Mouse (Mus musculus) limb, embryonic 10.5 days (tissue): ENCODE measurements around the gene Cirbp. TPM values are rescaled to one million over a fixed set of nuclear protein-coding genes. Genes with fewer than 3 reads are reported as not detected.

Source experiments
- DNase-seq: peaks from one replicate; pipeline ENCODE4 v3.0.0-alpha.2; 2017; ENCODE audit warnings: low spot score
- H3K27ac ChIP-seq: fragments of 300-500 bp; sonication (generic); 2 replicates; pipeline ENCODE4 v1.5.1; 2016; ENCODE audit warnings: mild to moderate bottlenecking
- H3K27me3 ChIP-seq: fragments of 300-500 bp; sonication (generic); 2 replicates; pipeline ENCODE4 v1.6.1; 2016; ENCODE audit warnings: low read depth, mild to moderate bottlenecking; ENCODE audit not compliant: poor library complexity, severe bottlenecking
- H3K36me3 ChIP-seq: fragments of 300-500 bp; sonication (generic); 2 replicates; pipeline ENCODE4 v1.6.1; 2016; ENCODE audit warnings: mild to moderate bottlenecking, moderate library complexity
- H3K4me1 ChIP-seq: fragments of 300-500 bp; sonication (generic); 2 replicates; pipeline ENCODE4 v1.6.1; 2016
- H3K4me3 ChIP-seq: fragments of 300-500 bp; sonication (generic); 2 replicates; pipeline ENCODE4 v1.5.1; 2016; ENCODE audit warnings: mild to moderate bottlenecking, moderate library complexity
- H3K9me3 ChIP-seq: fragments of 300-500 bp; sonication (generic); replicated peaks from 2 replicates; pipeline ENCODE4 v1.6.1; 2016; ENCODE audit warnings: mild to moderate bottlenecking
- WGBS: fragments of 180-500 bp; shearing (Covaris S2); methylation state at CpG from one replicate; pipeline ENCODE4 v1.1.7; 2016; 5-methylcytosine and 5-hydroxymethylcytosine counted together
- polyA plus RNA-seq: library from polyadenylated mRNA; unstranded; fragments of >200 nt; fragmentation: Nextera tagmentation; extraction: Ambion mirVana; gene quantifications from 2 replicates; pipeline ENCODE4 v1.2.1, GENCODE M21; 2016

The Cirbp gene
- polyA plus RNA-seq, 1 experiment from 2014 or later, result 129 TPM

DNA sequence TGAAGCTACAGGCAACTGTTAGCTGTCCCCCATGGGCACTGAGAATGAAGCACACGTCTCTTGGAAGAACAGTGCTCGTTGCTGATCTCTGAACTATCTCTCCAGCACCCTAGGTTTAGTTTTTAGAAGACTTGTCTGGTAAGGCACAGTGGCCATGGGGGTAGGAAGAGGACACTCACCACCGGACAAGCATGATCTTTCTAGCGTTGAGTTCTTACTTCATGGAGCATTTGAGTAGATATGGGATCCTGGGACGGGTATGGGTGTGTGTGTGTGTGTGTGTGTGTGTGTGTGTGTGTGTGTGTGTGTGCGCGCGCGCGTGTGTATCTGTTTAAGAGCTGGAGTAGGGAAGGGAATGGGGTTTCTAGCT, 25.1 kb upstream of the Cirbp start, which contains the start of gene Cbarp:
Gene Cbarp, minus strand, starts transcription at position 170 of the 370 bp plus-strand sequence.
- Histone ChIP-seq H3K27me3 (peaks cover 50% of the 10 kb centered on the region), H3K27ac (peak within 1 kb of the TSS; percentile 88), H3K4me1 (peaks cover 76% of the 10 kb centered on the region), H3K9me3 (0 out of 2 replicates have a peak, but pooled peaks cover 2% of the 10 kb centered on the region), H3K36me3 (peaks cover 34% of the 10 kb centered on the region), H3K4me3 (peak within 1 kb of the TSS; percentile 93)
- no peak for DNase-seq
- 71% methylated on average over 10 of the region's 10 CpGs for WGBS

DNA sequence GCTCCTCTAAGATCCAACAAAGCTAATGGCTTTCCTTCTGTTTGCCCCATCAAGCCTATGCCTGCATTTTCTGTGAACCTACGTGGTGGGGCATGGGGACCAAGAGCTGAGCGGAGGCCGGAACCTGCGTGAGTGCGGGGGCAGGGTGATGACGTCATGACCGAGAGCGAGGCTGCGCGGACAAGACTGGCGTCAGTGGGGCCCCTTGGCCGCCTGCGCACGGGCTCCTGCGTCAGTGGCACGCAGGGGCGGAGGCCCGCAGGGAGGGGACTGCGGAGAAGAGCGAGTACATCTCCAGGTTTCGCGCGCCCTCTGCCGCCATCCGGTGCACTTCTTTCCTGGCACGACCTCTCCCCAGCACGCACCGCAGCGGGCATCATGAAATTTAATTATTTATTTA, 24.5 kb upstream of the Cirbp start:
- Histone ChIP-seq H3K27me3 (peaks cover 44% of the 10 kb centered on the region), H3K27ac (peak overlapping the region; percentile 88), H3K9me3 (no peaks in the 10 kb centered on the region), H3K4me1 (peaks cover 80% of the 10 kb centered on the region), H3K4me3 (peak overlapping the region; percentile 93), H3K36me3 (peaks cover 34% of the 10 kb centered on the region)
- DNase-seq, result peak; percentile 94
- WGBS, result under 1% methylated on average over 29 of the region's 29 CpGs

DNA sequence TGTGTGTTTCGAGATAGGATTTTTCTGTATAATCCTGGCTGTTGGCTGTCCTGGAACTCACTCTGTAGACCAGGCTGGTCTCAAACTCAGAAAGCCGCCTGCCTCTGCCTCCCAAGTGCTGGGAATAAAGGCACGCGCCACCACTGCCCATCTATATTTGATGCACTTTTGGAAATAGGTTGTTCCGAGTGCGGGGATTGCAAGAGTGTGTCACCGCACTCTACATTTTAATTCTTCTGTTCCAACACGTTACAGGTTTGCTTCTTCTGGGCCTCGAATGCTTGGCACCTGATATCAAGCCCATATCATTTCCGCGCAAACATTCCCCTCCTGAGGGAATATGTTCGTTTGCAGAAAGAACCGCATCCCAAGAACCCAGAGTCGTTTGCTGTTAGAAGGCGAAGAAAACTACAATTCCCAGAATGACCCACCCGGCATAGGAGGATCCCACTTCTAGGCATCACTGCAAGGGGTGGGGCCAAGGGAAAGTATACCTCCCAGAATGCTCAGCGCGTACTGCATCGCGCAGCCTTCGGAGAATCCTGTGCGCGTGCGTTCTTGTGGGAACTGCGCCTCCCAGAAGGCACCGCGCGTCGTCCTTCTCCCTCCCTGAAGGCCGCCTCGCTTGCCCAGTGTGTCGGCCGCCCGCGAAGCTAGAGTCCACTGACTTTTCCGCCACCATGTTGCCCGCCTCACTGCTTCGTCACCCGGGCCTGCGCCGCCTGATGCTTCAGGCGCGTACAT, 23.8 kb upstream of the Cirbp start:
- Histone ChIP-seq H3K4me3 (peak overlapping the region; percentile 93), H3K27ac (peak overlapping the region; percentile 88), H3K36me3 (peaks cover 38% of the 10 kb centered on the region), H3K4me1 (peaks cover 80% of the 10 kb centered on the region), H3K9me3 (no peaks in the 10 kb centered on the region), H3K27me3 (peaks cover 36% of the 10 kb centered on the region)
- DNase-seq, result peak; percentile 92
- 2% methylated on average over 43 of the region's 43 CpGs for WGBS

DNA sequence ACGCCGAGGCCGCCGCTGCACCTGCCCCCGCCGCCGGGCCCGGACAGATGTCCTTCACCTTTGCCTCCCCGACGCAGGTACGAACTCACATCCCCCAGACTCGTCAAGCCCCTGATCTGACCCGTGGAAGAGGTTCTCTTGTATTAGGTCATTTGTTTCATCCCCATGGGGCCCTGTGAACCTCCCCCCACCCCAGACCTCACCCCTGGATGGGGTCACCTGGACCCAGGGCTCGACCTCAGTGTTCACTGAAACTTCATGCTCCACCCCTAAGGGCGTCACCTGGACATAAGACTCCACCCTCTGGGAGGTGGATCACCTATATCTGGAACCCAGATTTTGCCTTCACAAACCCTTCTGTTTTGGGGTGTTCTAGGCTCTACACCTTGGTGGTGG, 23.3 kb upstream of the Cirbp start:
- WGBS, result 0% methylated on average over 15 of the region's 15 CpGs

DNA sequence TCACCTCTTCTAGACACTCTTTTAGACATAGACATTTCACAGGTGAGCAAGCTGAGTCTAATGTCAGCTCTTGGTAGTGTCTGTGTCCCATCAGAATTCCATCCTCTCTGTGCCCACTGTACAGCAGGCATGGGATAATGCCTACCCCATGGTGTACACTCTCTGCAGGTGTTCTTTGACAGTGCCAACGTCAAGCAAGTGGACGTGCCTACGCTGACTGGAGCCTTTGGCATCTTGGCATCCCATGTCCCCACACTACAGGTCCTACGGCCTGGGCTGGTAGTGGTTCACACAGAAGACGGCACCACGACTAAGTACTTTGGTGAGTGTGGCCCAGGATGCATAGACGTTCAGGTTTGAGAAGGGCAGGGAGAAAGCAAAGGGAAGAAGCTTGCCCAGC, 22.1 kb upstream of the Cirbp start:
- Histone ChIP-seq H3K4me1 (peaks cover 75% of the 10 kb centered on the region), H3K4me3 (peak overlapping the region; percentile 93), H3K9me3 (no peaks in the 10 kb centered on the region), H3K27me3 (peaks cover 19% of the 10 kb centered on the region), H3K36me3 (peaks cover 45% of the 10 kb centered on the region), H3K27ac (no peak overlapping the region)
- no peak for DNase-seq
- WGBS, result 94% methylated on average over 7 of the region's 7 CpGs

More for the DNA sequence above, 23.3 kb upstream of the Cirbp start:
- Histone ChIP-seq H3K27me3 (peaks cover 31% of the 10 kb centered on the region), H3K27ac (peak overlapping the region; percentile 88), H3K4me1 (peaks cover 80% of the 10 kb centered on the region), H3K4me3 (peak overlapping the region; percentile 93), H3K36me3 (peaks cover 38% of the 10 kb centered on the region), H3K9me3 (no peaks in the 10 kb centered on the region)
- DNase-seq, result no peak

DNA sequence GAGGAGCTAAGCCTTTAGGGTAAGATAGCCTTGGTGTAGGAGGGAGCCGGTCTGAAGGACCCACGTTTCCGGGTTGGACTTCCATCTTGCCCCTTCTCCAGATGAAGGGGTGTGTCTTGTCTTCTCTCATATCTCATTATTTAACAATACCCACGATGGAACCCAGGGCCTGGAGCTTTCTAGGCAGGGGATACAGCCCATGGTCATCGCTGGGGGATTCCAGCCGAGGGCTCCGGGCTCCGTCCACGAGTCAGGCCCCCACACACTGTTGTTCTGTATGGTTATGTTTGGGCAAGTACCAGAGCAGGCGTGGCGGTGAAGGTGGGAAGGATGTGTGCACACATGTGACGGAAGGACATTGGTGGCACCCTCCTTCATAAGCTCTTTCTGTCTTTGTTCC, 21.6 kb upstream of the Cirbp start:
- Histone ChIP-seq H3K4me3 (peak overlapping the region; percentile 93; the same call in 1 of the 2 replicates), H3K27ac (0 out of 2 replicates have a peak overlapping the region, but pooled peaks have one; percentile 14), H3K4me1 (peaks cover 70% of the 10 kb centered on the region), H3K36me3 (peaks cover 45% of the 10 kb centered on the region), H3K9me3 (no peaks in the 10 kb centered on the region), H3K27me3 (peaks cover 14% of the 10 kb centered on the region)
- no peak for DNase-seq
- 93% methylated on average over 12 of the region's 12 CpGs for WGBS

DNA sequence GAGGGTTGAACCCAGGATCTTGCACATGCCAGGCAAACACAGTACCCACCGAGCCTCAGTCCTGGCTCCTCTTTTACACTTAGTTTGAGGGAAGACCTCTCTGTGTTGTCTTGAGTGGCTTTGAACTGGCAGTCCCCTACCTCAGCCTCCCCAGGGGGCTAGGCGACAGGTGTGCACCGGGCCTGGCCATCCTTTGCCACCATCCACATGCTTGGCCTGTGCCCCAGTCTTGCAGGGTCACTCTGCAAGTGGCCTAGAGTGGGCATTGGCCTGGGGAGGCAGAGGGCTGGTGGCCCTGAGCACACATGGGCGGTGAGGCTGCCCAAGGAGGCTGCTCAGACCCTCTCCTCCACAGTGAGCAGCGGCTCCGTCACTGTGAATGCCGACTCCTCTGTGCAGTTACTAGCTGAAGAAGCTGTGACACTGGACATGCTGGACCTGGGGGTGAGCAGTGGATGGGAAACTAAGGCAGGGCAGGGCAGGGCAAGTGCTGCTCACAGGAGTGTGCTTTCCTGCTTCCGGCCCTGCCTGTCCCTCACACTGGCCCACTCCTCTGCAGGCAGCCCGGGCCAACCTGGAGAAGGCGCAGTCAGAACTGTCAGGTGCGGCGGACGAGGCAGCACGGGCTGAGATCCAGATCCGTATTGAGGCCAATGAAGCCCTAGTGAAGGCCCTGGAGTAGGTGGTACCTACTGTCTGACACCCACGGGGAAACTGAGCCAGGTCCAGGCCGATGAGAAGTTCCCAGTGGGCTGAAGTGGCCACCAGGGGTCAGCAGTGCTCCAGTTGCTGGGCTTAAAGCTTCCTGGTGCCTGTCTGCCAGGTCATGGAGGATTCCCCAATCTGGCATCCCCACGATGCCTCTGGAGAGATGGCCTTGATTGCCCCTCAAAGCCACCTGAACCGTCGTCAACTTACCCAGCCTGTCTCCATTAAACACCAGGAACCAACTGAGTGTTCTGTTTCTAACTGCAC, 20.6 kb upstream of the Cirbp start:
- Histone ChIP-seq H3K36me3 (peaks cover 50% of the 10 kb centered on the region), H3K27me3 (0 out of 2 replicates have a peak, but pooled peaks cover 6% of the 10 kb centered on the region), H3K9me3 (no peaks in the 10 kb centered on the region), H3K4me3 (peak overlapping the region; percentile 93), H3K4me1 (peaks cover 63% of the 10 kb centered on the region), H3K27ac (0 out of 2 replicates have a peak overlapping the region, but pooled peaks have one; percentile 14)
- 79% methylated on average over 20 of the region's 20 CpGs for WGBS
- peak; percentile 81 for DNase-seq

DNA sequence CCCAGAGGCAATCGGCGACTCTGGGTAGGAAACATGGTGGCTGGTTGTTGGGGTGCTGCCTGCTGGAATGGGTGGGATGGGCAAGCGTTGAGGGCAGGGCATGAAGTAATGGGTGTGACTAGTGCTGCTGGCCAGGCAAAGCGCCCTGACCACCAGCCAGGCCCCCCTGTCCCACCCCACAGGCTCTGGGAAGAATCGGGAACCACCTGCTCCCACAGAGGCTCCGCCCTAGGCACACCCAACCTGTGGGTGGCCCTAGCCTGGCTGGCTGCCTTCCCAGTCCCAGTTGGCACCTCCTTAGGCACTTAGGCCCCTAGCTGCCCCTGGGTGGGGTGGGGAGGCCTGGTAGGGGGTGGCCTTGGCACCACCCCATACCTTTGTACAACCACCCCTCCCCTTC, 19.9 kb upstream of the Cirbp start:
- Histone ChIP-seq H3K27me3 (no peaks in the 10 kb centered on the region), H3K27ac (no peak overlapping the region), H3K9me3 (no peaks in the 10 kb centered on the region), H3K4me1 (peaks cover 59% of the 10 kb centered on the region), H3K36me3 (peaks cover 57% of the 10 kb centered on the region), H3K4me3 (peak overlapping the region; percentile 93; the same call in 1 of the 2 replicates)
- 87% methylated on average over 6 of the region's 6 CpGs for WGBS
- no peak for DNase-seq

DNA sequence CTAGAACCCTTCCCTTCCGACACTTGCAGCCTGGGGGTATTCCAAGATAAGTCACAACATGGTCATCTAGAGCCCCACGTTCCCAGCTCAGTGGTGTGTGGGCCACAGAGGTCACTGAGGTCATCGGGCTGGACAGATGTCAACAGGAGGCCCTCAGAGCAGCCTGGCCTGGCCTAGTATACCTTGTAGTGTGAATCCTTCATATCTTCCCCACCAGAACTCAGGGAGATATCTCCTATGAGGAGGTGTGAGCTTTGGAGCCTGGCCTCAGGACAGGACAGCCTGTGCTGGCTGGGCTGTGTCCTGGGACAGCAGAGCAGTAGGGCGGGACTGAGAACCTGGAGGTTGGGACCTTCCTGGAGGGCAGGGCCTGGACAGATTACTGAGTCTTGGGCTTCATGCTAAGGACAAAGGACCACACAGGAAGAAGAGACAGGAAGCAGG, 19.2 kb upstream of the Cirbp start:
- Histone ChIP-seq H3K36me3 (peaks cover 64% of the 10 kb centered on the region), H3K27me3 (no peaks in the 10 kb centered on the region), H3K27ac (peak overlapping the region; percentile 43; the same call in 1 of the 2 replicates), H3K4me3 (peak overlapping the region; percentile 93), H3K4me1 (peaks cover 52% of the 10 kb centered on the region), H3K9me3 (no peaks in the 10 kb centered on the region)
- WGBS, result 77% methylated on average over 4 of the region's 4 CpGs
- no peak for DNase-seq

DNA sequence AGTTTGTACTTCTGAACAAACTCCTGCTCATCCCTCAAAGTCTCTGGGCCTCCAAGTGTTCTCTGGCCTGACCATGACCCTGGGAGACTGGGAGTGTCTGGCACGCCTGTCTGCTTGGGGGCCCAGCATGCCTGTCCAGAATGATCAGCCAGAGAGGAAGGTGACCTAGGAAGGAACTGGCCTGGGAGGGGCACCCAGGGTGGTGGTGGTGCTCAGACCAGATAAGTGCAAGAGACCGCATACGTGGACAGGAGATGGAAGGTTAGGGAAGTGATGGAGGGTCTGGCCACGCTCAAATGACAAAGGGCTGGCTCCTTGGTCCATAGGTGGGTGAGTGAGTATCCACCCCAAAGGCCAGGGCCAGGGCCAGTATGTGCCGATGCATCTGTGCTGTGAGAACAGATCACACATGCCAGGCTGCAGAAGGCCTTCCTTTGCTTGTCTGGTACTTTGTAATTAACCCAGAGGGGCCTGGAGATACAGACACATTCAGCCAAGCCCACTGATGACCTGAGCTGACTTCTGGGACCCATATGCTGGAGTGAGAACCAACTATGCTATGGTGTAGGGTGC, 18.6 kb upstream of the Cirbp start:
- Histone ChIP-seq H3K27me3 (no peaks in the 10 kb centered on the region), H3K4me1 (peaks cover 51% of the 10 kb centered on the region), H3K36me3 (peaks cover 71% of the 10 kb centered on the region), H3K27ac (peak overlapping the region; percentile 100), H3K4me3 (peak overlapping the region; percentile 93), H3K9me3 (no peaks in the 10 kb centered on the region)
- WGBS, result 75% methylated on average over 5 of the region's 5 CpGs
- DNase-seq, result no peak

DNA sequence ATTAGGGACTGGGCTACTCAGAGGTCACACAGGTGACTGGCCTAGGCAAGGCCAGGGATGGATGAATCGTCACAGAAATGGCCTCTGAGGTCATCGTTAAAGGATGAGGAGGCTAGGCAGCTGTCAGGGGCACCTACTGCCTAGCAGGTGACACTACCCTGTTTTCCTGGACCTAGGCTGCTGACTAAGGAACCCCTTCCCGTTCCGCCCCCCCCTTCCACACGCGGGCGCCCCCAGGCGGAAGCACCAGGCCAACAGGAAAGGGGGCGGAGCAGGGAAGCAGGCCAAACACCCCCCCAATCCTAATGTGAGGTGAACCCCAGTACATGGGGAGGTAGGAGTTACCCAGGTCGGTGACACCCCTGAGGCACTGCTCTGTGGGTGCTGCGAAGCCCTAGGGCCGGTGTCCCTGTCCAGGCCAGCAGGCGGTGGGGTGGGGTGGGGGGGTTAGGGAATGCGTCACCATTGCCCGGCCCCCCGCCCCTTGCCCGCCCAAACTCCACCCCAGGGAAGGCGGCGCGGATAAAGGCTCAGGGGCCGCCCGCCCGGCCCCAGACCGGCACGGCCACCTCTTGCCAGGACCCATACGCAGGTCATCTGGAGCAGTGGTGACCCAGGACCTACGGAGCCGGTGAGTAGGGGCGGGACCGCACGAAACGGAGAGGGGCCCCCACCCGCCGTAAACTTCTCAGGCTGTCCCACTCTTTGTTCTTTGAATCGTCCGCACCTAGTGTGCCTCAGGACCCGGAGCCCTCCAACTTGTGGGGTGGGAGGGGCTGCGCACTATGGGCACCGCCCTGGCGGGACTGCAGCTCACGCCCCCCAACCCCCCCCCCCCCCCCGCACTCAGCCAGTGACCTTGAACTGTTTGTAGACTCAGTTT, 17.8 kb upstream of the Cirbp start, which contains the start of gene Midn:
Gene Midn, plus strand, starts transcription at position 554 of the 883 bp plus-strand sequence.
- Histone ChIP-seq H3K9me3 (no peaks in the 10 kb centered on the region), H3K27me3 (no peaks in the 10 kb centered on the region), H3K4me1 (peaks cover 53% of the 10 kb centered on the region), H3K4me3 (peak within 1 kb of the TSS; percentile 93), H3K36me3 (peaks cover 78% of the 10 kb centered on the region), H3K27ac (peak within 1 kb of the TSS; percentile 100)
- 0% methylated on average over 41 of the region's 42 CpGs for WGBS
- DNase-seq, result peak; percentile 87
